Mouse (Mus musculus) embryo, embryonic 11.5 days (tissue): ENCODE data around the gene Sulf2.

Experiments
- DNase-seq: peaks from one replicate; pipeline ENCODE4 v3.0.0-alpha.2; 2012; ENCODE audit warnings: low read depth, low spot score

Sulf2 gene

GRCm38 (mm10) chr2:166150584-166150983, 4.9 kb downstream of the Sulf2 start:
- no peak for DNase-seq

DNA sequence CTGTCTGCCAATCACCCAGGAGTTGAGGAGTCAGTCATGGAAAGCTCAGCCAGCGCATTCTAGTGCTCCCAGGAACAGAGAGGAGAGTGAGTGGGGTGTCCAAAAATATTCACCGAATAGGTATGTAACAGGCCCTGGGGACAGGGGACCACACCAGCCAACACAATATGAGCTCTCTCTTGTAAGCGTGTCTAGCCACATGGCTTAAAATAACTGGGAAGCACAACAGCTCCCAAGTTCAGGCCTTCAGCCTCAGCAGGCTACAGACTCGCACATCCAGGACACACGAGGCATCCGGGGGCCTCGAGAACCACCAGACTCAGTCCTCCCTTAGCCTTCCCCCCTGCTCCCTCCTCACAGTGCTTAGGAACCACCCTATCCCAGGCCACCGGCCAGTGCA, 6.0 kb downstream of the Sulf2 start:
- DNase-seq: no peak

DNA sequence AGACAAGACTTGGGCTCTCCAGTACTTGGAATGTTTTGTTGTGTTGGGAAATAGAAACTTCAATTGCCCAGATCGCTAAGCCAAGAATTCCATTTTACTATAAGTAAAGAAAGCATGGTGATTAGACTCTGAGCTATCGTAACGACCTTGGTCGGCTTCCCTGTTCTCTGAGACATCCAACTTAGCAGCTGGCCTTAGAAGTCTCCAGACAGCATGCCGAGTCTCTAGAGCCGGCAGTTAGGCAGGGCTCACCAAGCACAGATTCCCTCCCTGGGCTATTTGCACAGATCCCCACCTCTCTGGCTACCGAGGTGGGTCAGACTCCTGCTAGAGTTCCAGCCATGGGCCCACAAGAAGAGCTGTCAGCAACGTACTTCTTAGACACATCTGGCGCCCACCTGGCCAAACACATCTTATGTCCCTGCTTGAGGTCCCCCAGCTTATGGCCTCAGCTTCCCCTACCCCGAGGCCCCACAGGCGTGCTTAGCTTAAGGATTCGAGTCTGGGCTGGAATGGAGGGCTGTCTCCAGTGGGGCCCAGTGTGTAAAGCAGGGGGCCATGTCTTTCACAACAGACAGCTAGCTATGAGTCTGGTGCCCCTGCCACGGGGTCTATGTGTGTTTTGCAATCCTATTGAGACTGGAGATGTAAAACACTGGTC, 6.7 kb downstream of the Sulf2 start:
- DNase-seq: peak; percentile 64

DNA sequence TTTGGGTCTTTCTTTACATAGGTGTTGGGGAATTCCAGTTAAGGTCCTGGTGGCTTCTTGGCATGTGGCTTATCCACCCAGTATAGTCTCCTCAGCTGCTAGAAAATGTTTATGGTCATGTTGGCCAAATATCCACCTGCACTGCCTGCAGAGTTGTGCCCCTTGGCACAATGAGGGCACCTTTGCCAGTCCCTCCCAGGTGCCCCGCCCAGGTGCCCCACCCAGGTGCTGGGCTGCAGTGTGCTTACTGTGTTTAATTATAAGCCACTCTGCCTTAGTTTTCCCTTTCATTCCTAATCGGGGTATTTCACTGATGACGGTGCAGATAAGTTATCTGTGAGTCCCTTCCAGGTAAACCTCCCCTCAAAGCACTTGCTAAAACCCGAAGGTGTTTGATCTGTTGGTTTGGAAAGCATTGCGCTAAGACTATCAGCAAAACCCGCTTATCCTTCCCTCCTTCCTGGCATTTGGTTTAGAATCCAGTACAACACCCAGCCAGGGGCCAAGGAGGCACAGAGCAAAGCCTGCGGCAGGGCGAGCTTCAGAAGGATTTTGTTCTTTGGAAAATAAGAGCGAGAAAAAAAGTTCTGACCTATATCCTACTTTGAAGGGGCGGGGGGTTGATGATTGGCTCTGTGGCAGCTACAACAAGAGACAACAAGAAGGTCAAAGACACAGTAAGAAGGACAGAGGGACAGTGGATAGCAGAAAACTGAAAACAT, 7.4 kb downstream of the Sulf2 start:
- DNase-seq: no peak

- DNase-seq: no peak
These were observed 9.0 kb downstream of the Sulf2 start for GRCm38 (mm10) chr2:166146446-166146845.

DNA sequence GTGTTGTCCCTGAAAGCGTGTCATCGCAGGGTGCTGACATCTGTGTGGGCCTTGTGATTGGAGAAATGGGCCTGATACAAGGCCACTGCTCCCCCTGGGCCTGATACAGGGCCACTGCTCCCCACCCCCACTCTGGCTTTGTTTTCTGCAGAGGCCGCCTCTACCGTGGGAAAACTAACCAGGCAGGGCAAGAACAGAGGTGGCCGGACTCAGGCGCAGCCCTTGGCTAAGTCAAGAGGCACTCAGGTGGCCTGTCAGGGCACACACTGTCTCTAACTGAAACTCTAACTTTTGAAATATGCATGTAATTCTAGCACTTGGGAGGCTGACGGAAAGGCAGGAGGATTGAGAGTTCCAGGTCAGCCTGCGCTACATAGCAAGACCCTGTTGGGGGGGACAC, 10.4 kb downstream of the Sulf2 start:
- DNase-seq: no peak

DNA sequence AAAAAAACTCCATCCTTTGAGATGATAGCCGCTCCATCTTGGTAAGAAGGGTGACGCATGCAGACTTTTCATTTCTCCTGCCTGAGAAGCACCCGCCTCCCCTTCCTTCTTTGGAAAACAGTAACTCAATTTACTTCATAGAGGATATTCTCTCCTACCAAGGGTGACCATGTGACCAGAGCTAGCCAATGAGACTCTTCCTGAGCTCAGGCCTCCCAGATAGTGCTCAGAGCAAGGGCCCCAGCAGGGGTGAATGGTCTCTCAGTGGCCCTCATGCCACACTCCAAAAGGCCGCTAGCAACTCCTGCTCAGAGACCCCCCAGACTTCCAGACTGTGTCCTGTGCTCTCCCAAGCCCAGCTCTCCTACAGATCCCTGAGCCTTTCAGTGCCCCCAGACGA, 11.6 kb downstream of the Sulf2 start:
- DNase-seq: no peak

GRCm38 (mm10) chr2:166142561-166143112, 12.8 kb downstream of the Sulf2 start:
- DNase-seq: no peak

DNA sequence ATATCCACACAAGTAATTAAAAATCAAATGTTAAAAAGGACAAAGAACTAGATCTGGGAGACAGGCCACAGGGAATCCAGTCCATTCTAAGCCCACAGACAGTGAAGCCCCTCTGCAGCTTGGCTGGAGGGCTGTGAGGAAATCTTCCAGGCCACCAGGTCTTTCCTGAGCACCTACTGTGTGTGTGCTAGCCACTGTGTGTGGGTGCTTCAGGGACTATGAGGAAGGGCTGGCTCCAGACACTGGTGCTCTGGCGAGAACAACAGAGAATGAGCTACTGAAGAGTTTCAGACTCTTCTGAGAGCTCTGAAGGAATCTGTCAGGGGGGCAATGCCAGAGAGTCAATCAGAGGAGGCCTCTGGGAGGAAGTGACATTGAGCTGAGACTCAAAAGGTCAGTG, 13.6 kb downstream of the Sulf2 start:
- DNase-seq: no peak

DNA sequence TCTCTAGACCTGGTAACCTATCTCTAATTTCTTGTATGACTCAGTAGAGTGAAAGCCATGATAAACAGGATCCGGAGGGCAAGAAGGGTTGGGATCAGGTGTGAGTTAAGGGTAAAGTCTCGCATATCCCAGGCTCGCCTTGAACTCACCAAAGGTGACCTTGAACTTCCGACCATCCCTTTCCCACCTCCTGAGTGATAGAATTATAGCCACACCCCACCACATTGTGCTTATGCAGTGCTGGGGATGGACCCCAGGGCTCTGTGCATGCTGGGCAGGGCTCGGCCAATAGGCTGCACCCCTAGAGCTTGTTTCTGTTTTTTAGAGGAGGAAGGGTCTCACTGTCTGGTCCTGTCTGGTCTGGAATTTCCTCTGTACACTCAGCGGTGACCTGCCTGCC, 14.4 kb downstream of the Sulf2 start:
- no peak for DNase-seq

DNA sequence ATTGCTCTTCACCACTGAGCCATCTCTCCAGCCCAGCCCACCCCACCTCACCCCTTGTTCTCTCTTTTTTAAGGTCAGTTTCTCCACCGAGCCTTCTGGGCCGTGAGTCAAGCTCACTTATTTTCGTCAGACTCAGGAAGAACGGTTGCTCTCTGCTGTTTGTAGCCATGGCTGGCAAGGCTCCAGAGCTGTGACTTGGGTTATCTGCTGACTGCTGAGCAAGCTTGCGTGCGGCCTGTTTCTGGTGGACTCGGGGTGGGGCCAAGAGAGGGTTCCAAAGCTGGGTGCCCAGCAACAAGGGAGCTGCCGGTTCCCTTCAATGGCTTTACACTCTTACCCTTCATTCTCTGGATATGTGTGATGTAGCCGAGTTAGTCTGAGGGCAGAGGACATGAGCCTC, 15.0 kb downstream of the Sulf2 start:
- DNase-seq: no peak

DNA sequence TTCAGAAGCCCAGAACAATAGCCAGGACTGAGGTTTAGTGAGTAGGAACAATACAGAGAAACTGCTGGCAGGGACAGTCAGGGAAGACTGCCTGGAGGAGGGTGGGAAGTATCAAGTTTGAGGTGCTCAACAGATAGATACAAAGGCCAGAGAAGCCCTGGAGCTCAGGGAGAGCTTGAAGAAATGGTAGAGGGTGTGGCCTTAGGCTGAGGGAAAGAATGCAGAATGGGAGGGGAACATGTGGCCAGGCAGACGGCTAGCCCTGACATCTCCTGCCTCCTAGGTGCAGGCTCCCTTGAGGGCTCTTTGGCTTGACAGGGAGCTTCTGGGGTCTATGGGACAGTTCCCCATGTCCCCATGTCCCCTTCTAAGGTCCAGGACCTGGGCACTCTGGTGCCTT, 17.2 kb downstream of the Sulf2 start:
- no peak for DNase-seq

DNA sequence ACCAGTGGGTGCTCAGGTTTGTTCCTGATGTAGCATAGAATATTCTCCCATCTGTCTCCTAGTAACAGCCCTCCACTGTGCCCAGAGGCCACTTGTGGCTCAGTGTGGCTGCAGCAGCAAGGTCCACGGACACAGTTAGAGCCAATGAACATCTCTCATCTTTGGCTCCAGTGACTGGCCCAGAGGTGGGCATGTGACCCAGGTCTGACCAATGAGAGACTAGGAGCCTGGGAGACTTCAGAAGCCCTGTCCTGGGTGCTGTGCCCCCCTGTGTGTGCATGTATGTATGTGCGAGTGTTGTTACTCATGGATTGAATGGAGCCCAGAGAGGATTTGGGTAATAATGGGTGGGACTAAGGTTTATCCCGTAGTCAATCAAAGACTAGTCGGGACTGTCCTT, 18.0 kb downstream of the Sulf2 start:
- no peak for DNase-seq

- DNase-seq: no peak
These were observed 19.6 kb downstream of the Sulf2 start for GRCm38 (mm10) chr2:166135711-166136485.

DNA sequence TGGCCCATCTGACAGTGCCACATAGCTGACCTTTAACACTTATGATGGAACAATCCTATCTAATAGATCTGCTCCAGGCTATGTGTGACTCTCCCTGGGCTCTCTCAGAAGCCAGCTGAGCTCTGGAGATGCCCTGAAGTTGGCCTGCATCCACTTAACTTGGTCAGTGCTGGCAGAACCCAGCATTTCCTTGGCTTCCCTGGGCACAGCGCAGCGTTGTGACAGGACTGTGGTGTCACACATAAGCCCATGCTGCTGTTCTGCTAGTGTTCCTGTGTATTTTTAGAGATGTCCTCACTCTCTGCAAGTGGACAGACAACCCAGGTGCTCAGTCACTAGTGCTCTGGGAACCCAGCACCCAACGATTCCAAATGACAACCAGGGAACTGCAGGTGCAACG, 26.7 kb downstream of the Sulf2 start:
- DNase-seq: no peak

GRCm38 (mm10) chr2:166128032-166128431, 27.4 kb downstream of the Sulf2 start:
- DNase-seq: no peak

GRCm38 (mm10) chr2:166126343-166126742, 29.1 kb downstream of the Sulf2 start:
- DNase-seq: no peak

DNA sequence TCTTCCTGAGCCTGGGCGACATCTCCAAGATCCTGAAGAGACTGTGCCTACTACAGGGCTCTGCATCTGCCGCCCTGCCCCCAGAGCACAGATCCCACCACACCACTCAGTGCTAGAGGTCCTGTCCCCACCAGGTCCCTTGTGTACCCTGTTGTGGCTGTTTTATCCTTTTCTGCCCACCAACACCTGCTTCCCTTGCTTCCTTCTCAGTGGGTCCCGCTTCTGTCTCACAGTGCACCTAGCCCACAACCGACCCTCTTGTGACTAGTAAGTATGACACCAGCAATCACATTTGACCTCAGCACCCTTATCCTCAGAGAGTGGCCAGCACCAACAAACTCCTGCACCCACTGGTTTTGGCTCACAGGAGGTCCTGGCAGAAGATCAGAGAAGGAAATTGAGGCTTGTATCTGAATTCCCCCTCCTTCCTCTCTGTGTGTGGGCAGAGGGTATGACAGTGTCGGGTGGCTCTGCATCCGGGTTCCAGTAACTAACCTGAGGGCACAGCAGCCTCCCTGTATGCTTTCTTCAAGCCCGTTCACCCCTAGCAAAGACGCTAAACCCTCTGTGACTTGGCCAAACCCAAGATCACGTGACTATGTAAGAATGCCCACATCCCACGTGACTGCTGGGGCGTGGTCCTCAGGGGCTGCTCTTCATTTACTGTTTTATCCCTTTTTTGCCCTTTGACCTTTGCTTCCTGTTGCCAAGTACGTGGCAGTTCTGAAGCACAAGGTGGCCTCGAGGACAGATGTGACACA, 29.8 kb downstream of the Sulf2 start:
- DNase-seq: no peak

DNA sequence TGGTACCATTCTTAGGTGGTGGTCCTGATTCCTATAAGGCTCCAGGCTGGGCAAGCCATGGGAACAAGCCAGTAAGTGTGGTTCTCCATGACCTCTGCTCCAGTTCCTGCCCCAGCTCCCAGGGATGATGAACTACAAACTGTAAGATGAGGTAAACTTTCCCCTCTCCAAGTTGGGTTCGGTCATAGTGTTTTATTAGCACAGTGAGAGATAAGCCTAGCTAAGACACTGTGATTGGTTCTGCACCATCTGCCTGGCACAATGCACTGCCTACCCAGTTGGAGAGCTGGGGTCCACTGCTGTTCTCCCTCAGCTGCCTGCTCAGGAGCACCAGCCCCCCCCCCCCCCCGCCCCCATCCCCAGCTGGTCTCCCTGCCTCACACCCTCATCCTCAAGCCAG, 30.4 kb downstream of the Sulf2 start:
- no peak for DNase-seq

- DNase-seq: no peak
These were observed 32.7 kb downstream of the Sulf2 start for GRCm38 (mm10) chr2:166122781-166123180.

GRCm38 (mm10) chr2:166121681-166122355, 33.6 kb downstream of the Sulf2 start:
- no peak for DNase-seq
